In genomic region chr2:172430609-172431008, GRCm38 (mm10) we compare ENCODE assay signal across 11 mouse cellular contexts. TPM values are rescaled to one million over a fixed set of nuclear protein-coding genes. Genes with fewer than 3 reads are reported as not detected.
A peak's percentile ranks its signal among the peaks of the same experiment; 100 is the strongest.
DNase-seq lines count a peak whose midpoint lies in the region; ATAC-seq and TF ChIP-seq lines count a peak whose summit lies in the region.
"Had no signal": no experiment of that assay in that cellular context is flagged by ENCODE, and none has a peak within 500 bp of the region (broad histone marks: within the 10 kb centered on the region; RNA-seq: fewer than 3 reads in every experiment).

No protein-coding gene starts in this region.

- H3K36me3 ChIP-seq in kidney, adult 2 months (ENCODE audit: control insufficient read depth, insufficient read depth, low read length), result no peaks in the 10 kb centered on the region
- H3K36me3 ChIP-seq in MEL (ENCODE audit: control insufficient read depth in 1 of 2, insufficient read depth in 2 of 2, low read length in 2 of 2), result peaks cover 0 to 5% of the 10 kb centered on the region in 2 experiments; a peak in 2 of 4 replicates
- H3K36me3 ChIP-seq in heart, embryonic 13.5 days, result no peaks in the 10 kb centered on the region
- H3K36me3 ChIP-seq in liver, embryonic 12.5 days, result no peaks in the 10 kb centered on the region
- H3K36me3 ChIP-seq: hindbrain, embryonic 15.5 days had no signal

- H3K79me2 ChIP-seq in MEL (ENCODE audit: control insufficient read depth, insufficient read depth, low read length, poor library complexity), result no peaks in the 10 kb centered on the region

- H3K4me3 ChIP-seq in kidney, adult 2 months (ENCODE audit: insufficient read depth, low read depth, low read length), result no peak overlapping the region
- H3K4me3 ChIP-seq in MEL (ENCODE audit: control insufficient read depth in 1 of 2, insufficient read depth in 1 of 2, low read depth in 2 of 2, low read length in 2 of 2), result no peak overlapping the region
- H3K4me3 ChIP-seq in heart, embryonic 13.5 days, result no peak overlapping the region
- H3K4me3 ChIP-seq in liver, embryonic 12.5 days, result no peak overlapping the region
- H3K4me3 ChIP-seq in cerebellum, adult 2 months (replicated peaks; ENCODE audit: insufficient read depth, low read depth, low read length), result no peak overlapping the region
- H3K4me3 ChIP-seq: hindbrain, embryonic 15.5 days had no signal

- no peak for TF ChIP-seq RAD21 in MEL (IDR thresholded peaks at IDR 0.05; ENCODE audit: low read depth, low read length)

- no peak for TF ChIP-seq POLR2A in kidney, adult 2 months (IDR thresholded peaks at IDR 0.05; ENCODE audit: low read depth, low read length)
- TF ChIP-seq POLR2A in MEL (IDR thresholded peaks at IDR 0.05; ENCODE audit: control insufficient read depth in 1 of 2, insufficient read depth in 1 of 2, low read depth in 1 of 2, low read length in 2 of 2, poor library complexity in 1 of 2), result no peak
- TF ChIP-seq POLR2A in cerebellum, adult 2 months (IDR thresholded peaks at IDR 0.05; ENCODE audit: borderline replicate concordance, insufficient read depth, low read length), result no peak

- WGBS in kidney, adult 2 months, result 24% methylated on average over 1 of the region's 1 CpGs
- 9% methylated on average over 1 of the region's 1 CpGs for WGBS in heart, embryonic 13.5 days
- 33% methylated on average over 1 of the region's 1 CpGs for WGBS in liver, embryonic 12.5 days (ENCODE audit: insufficient replicate concordance)
- 14% methylated on average over 1 of the region's 1 CpGs for WGBS in cerebellum, adult 2 months

- peak; percentile 76 for ATAC-seq in heart, embryonic 13.5 days (ENCODE audit: extremely low read depth, insufficient number of reproducible peaks, low FRiP score, low TSS enrichment)
- ATAC-seq in liver, embryonic 12.5 days, result 0 out of 2 replicates have a peak, but pooled peaks have one; percentile 21

- no peak for TF ChIP-seq CTCF in kidney, adult 2 months (conservative IDR thresholded peaks at IDR 0.05; ENCODE audit: insufficient read depth, insufficient read length, low read depth, low read length)
- TF ChIP-seq CTCF in MEL (IDR thresholded peaks at IDR 0.05 in 2 of 3, conservative IDR thresholded peaks at IDR 0.05 in 1 of 3; ENCODE audit: control insufficient read depth in 1 of 3, insufficient read depth in 1 of 3, low read depth in 2 of 3, low read length in 3 of 3, poor library complexity in 1 of 3, severe bottlenecking in 1 of 3), result no peak
- no peak for TF ChIP-seq CTCF in cerebellum, adult 2 months (IDR thresholded peaks at IDR 0.05; ENCODE audit: borderline replicate concordance, insufficient read depth, low read depth, low read length)

- no peaks in the 10 kb centered on the region for H3K27me3 ChIP-seq in kidney, adult 2 months (replicated peaks; ENCODE audit: control insufficient read depth, insufficient read depth, low read length)
- H3K27me3 ChIP-seq in MEL (ENCODE audit: control insufficient read depth in 1 of 2, insufficient read depth in 2 of 2, low read length in 2 of 2), result no peaks in the 10 kb centered on the region
- peaks cover 29% of the 10 kb centered on the region for H3K27me3 ChIP-seq in heart, embryonic 13.5 days (replicated peaks)
- no peaks in the 10 kb centered on the region for H3K27me3 ChIP-seq in liver, embryonic 12.5 days (replicated peaks)
- H3K27me3 ChIP-seq in cerebellum, adult 2 months (ENCODE audit: control insufficient read depth, insufficient read depth, low read length), result no peaks in the 10 kb centered on the region
- H3K27me3 ChIP-seq: hindbrain, embryonic 15.5 days had no signal

- H3K4me1 ChIP-seq in kidney, adult 2 months (ENCODE audit: control insufficient read depth, insufficient read depth, low read length), result no peaks in the 10 kb centered on the region
- H3K4me1 ChIP-seq in MEL (ENCODE audit: control insufficient read depth in 1 of 2, insufficient read depth in 2 of 2, low read length in 2 of 2), result peaks cover 0 to 11% of the 10 kb centered on the region in 2 experiments; a peak in 2 of 4 replicates
- H3K4me1 ChIP-seq in heart, embryonic 13.5 days, result peaks cover 17% of the 10 kb centered on the region
- H3K4me1 ChIP-seq in liver, embryonic 12.5 days, result no peaks in the 10 kb centered on the region
- H3K4me1 ChIP-seq in cerebellum, adult 2 months (ENCODE audit: control insufficient read depth, insufficient read depth, low read length), result no peaks in the 10 kb centered on the region
- H3K4me1 ChIP-seq: hindbrain, embryonic 15.5 days had no signal

- H3K4me2 ChIP-seq in heart, embryonic 13.5 days, result no peak overlapping the region
- H3K4me2 ChIP-seq in liver, embryonic 12.5 days, result no peak overlapping the region
- H3K4me2 ChIP-seq: hindbrain, embryonic 15.5 days had no signal

- DNase-seq in kidney, adult 2 months, result peak; percentile 32
- DNase-seq in kidney, adult 18-20 months, result no peak
- DNase-seq in MEL (ENCODE audit: low read depth, low spot score), result peak; percentile 91
- no peak for DNase-seq in cerebellum, adult 2 months
- DNase-seq in cerebellum, adult 11 months, result no peak
- DNase-seq in layer of hippocampus, postnatal 36 days, result no peak
- DNase-seq: thymus, adult 18-20 months had no signal

- H3K9ac ChIP-seq in MEL (ENCODE audit: control insufficient read depth, low read depth, low read length, poor library complexity, severe bottlenecking), result no peak overlapping the region
- H3K9ac ChIP-seq in heart, embryonic 13.5 days, result no peak overlapping the region
- H3K9ac ChIP-seq in liver, embryonic 12.5 days, result no peak overlapping the region
- H3K9ac ChIP-seq: hindbrain, embryonic 15.5 days had no signal

- TF ChIP-seq EP300 in MEL (IDR thresholded peaks at IDR 0.05; ENCODE audit: low read depth in 1 of 2, low read length in 2 of 2), result peak; percentile 60 to 68; a peak in 3 of 4 replicates

- no peaks in the 10 kb centered on the region for H3K9me3 ChIP-seq in MEL (replicated peaks; ENCODE audit: insufficient read depth, low read length)
- H3K9me3 ChIP-seq in heart, embryonic 13.5 days, result no peaks in the 10 kb centered on the region
- H3K9me3 ChIP-seq in liver, embryonic 12.5 days (replicated peaks), result no peaks in the 10 kb centered on the region
- H3K9me3 ChIP-seq: hindbrain, embryonic 15.5 days had no signal

- no peak overlapping the region for H3K27ac ChIP-seq in kidney, adult 2 months (ENCODE audit: insufficient read depth, low read depth, low read length)
- H3K27ac ChIP-seq in MEL (ENCODE audit: control insufficient read depth, low read depth, low read length), result no peak overlapping the region
- H3K27ac ChIP-seq in heart, embryonic 13.5 days (replicated peaks), result peak overlapping the region; percentile 70
- H3K27ac ChIP-seq in liver, embryonic 12.5 days, result no peak overlapping the region
- H3K27ac ChIP-seq in cerebellum, adult 2 months (ENCODE audit: insufficient read depth, low read length), result no peak overlapping the region
- H3K27ac ChIP-seq: hindbrain, embryonic 15.5 days had no signal

TF ChIP-seq in MEL, 35 proteins besides CTCF, POLR2A, EP300 and RAD21 (continues in another document):
- peak; percentile 51; the same call in 1 of the 2 replicates for TF ChIP-seq ETS1 (IDR thresholded peaks at IDR 0.05; ENCODE audit: low read depth, low read length)
- TF ChIP-seq TBP (IDR thresholded peaks at IDR 0.05; ENCODE audit: low read depth, low read length), result peak; percentile 73
- TF ChIP-seq MAZ (IDR thresholded peaks at IDR 0.05; ENCODE audit: low read depth, low read length), result no peak
- peak; percentile 26 for TF ChIP-seq SMC3 (IDR thresholded peaks at IDR 0.05; ENCODE audit: low read depth, low read length)
- no peak for TF ChIP-seq MYB (IDR thresholded peaks at IDR 0.05; ENCODE audit: low read depth, low read length)
- TF ChIP-seq TAL1 (IDR thresholded peaks at IDR 0.05; ENCODE audit: low read length), result peak; percentile 78

RNA-seq across cellular contexts. Expression of gene Rtf2, which starts 9.7 kb away (rescaled TPM):
- polyA plus RNA-seq in kidney, adult 2 months (2012; rRNA removed), result 37.7 and 39.9 TPM in 2 replicates
- total RNA-seq in MEL (2012; rRNA removed), result 59.2 and 68.2 TPM in 2 replicates
- polyA plus RNA-seq in MEL (2012; ENCODE audit: insufficient read depth in 1 of 2, insufficient read length in 2 of 2, low read depth in 1 of 2, low replicate concordance in 2 of 2, missing spikeins in 1 of 2), result 10 to 100 TPM in 1 of 2 experiments, not detected in 1; 81.5 TPM
- polyA plus RNA-seq in heart, embryonic 13.5 days (2015; fragmentation: Nextera tagmentation; extraction: Ambion mirVana), result 49.9 and 50.6 TPM in 2 replicates
- 55.6 and 59.2 TPM in 2 replicates for polyA plus RNA-seq in liver, embryonic 12.5 days (2016; fragmentation: Nextera tagmentation; extraction: Ambion mirVana)
- 81.7 and 84.4 TPM in 2 replicates for polyA plus RNA-seq in cerebellum, adult 2 months (2012; rRNA removed)
- 10 to 100 TPM; 67.2 to 69.7 TPM for total RNA-seq in layer of hippocampus, postnatal 36 days (2021)

RNA-seq across cellular contexts. Expression of gene Gcnt7, which starts 27.8 kb away (rescaled TPM):
- polyA plus RNA-seq in kidney, adult 2 months (2012; rRNA removed), result 0.04 TPM in 1 of 2 replicates, not detected in the other
- total RNA-seq in MEL (2012; rRNA removed), result 0.15 TPM in 1 of 2 replicates, not detected in the other
- polyA plus RNA-seq in MEL (2012; ENCODE audit: insufficient read depth in 1 of 2, insufficient read length in 2 of 2, low read depth in 1 of 2, low replicate concordance in 2 of 2, missing spikeins in 1 of 2), result under 1 TPM in 1 of 2 experiments, not detected in 1; 0.22 TPM
- 0.78 and 0.94 TPM in 2 replicates for polyA plus RNA-seq in heart, embryonic 13.5 days (2015; fragmentation: Nextera tagmentation; extraction: Ambion mirVana)
- polyA plus RNA-seq in liver, embryonic 12.5 days (2016; fragmentation: Nextera tagmentation; extraction: Ambion mirVana), result 0.98 and 1.1 TPM in 2 replicates
- polyA plus RNA-seq in cerebellum, adult 2 months (2012; rRNA removed), result not detected in 2 replicates
- not detected for total RNA-seq in layer of hippocampus, postnatal 36 days (2021)
- total RNA-seq: left cerebral cortex, postnatal 36 days had no signal

RNA-seq across cellular contexts. Expression of gene Cass4, which starts 37.0 kb away (rescaled TPM):
- polyA plus RNA-seq in kidney, adult 2 months (2012; rRNA removed), result 0.22 and 0.30 TPM in 2 replicates
- total RNA-seq in MEL (2012; rRNA removed), result 0.35 and 0.49 TPM in 2 replicates
- polyA plus RNA-seq in MEL (2012; ENCODE audit: insufficient read depth in 1 of 2, insufficient read length in 2 of 2, low read depth in 1 of 2, low replicate concordance in 2 of 2, missing spikeins in 1 of 2), result 1 to 10 TPM in 1 of 2 experiments, not detected in 1; 5.5 TPM
- polyA plus RNA-seq in heart, embryonic 13.5 days (2015; fragmentation: Nextera tagmentation; extraction: Ambion mirVana), result 0.20 and 0.45 TPM in 2 replicates
- polyA plus RNA-seq in liver, embryonic 12.5 days (2016; fragmentation: Nextera tagmentation; extraction: Ambion mirVana), result 1.1 and 1.4 TPM in 2 replicates
- 0.11 and 0.14 TPM in 2 replicates for polyA plus RNA-seq in cerebellum, adult 2 months (2012; rRNA removed)
- under 1 TPM; 0.35 TPM for total RNA-seq in layer of hippocampus, postnatal 36 days (2021)

RNA-seq across cellular contexts. Expression of gene Fam209, which starts 41.7 kb away (rescaled TPM):
- 0.33 TPM in 1 of 2 replicates, not detected in the other for polyA plus RNA-seq in kidney, adult 2 months (2012; rRNA removed)
- total RNA-seq in MEL (2012; rRNA removed), result 0.31 TPM in 1 of 2 replicates, not detected in the other
- polyA plus RNA-seq in MEL (2012; ENCODE audit: insufficient read depth in 1 of 2, insufficient read length in 2 of 2, low read depth in 1 of 2, low replicate concordance in 2 of 2, missing spikeins in 1 of 2), result under 1 TPM in 1 of 2 experiments, not detected in 1; 0.65 TPM
- polyA plus RNA-seq in heart, embryonic 13.5 days (2015; fragmentation: Nextera tagmentation; extraction: Ambion mirVana), result 0.21 and 0.29 TPM in 2 replicates
- polyA plus RNA-seq in liver, embryonic 12.5 days (2016; fragmentation: Nextera tagmentation; extraction: Ambion mirVana), result 0.20 TPM in 1 of 2 replicates, not detected in the other
- not detected in 2 replicates for polyA plus RNA-seq in cerebellum, adult 2 months (2012; rRNA removed)
- total RNA-seq in layer of hippocampus, postnatal 36 days (2021), result not detected
- total RNA-seq: left cerebral cortex, postnatal 36 days had no signal
- polyA plus RNA-seq: hindbrain, embryonic 15.5 days had no signal

Comparison
In these comparisons a context has a peak if more than half of its experiments do, and no peak if none do; other contexts are left out.
1. DNase-seq: peak in kidney, adult 2 months (single experiment) and MEL (single experiment); none in kidney, adult 18-20 months (single experiment), cerebellum, adult 2 months (0 of 2), cerebellum, adult 11 months (single experiment) and layer of hippocampus, postnatal 36 days (0 of 2).